Mouse (Mus musculus): ENCODE measurements around the gene Abcc12.

Gene Abcc12

GRCm38 (mm10) chr8:86578693-86579092 lies 1.8 kb downstream of the Abcc12 start:
- no peak for DNase-seq (ENCODE audit: low read depth in 2 of 2, low spot score in 2 of 2)

DNA sequence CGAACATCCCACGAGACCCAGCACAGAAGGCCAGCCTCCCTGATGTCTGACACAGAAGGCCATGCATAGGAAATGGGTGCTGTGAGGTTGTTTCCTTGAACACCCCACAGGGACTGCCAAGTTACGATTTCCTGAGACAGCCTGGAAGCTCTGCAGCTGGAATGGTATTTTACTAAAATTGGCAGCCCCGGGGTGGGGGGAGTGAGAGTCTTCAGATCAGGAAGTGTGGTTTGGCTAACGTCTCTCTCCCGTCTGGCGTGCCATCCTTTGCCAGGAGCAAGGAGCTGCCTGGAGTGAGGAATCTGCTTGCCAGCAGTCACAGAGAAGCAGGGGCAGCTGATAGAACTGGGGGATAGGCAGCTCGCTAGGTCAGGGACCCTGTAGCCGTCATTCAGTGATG lies 2.4 kb downstream of the Abcc12 start:
- DNase-seq (ENCODE audit: low read depth in 2 of 2, low spot score in 2 of 2): no peak

GRCm38 (mm10) chr8:86577547-86577946 lies 2.9 kb downstream of the Abcc12 start:
- DNase-seq (ENCODE audit: low read depth in 2 of 2, low spot score in 2 of 2): no peak

GRCm38 (mm10) chr8:86563674-86564073 lies 16.8 kb downstream of the Abcc12 start:
- DNase-seq (ENCODE audit: low read depth in 2 of 2, low spot score in 2 of 2): no peak

DNA sequence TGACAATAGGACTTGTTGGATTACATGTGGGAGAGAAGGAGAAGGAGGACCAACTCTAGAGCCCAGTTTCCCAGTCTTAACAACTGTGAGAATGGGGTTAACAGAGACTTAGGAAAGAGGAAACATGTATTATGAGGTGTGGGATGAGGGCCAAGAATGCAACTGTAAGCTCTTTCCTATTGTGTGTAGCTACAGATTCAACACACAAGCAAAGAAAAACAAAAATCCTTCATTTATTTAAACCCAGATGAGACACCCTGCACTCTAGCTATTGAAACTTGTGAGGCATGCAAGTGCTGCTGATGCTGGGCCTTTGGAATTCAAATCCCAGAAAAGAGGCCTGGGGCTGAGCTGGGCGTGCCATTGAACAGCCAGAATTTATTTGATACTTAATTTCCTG lies 18.7 kb downstream of the Abcc12 start:
- no peak for DNase-seq (ENCODE audit: low read depth in 2 of 2, low spot score in 2 of 2)

DNA sequence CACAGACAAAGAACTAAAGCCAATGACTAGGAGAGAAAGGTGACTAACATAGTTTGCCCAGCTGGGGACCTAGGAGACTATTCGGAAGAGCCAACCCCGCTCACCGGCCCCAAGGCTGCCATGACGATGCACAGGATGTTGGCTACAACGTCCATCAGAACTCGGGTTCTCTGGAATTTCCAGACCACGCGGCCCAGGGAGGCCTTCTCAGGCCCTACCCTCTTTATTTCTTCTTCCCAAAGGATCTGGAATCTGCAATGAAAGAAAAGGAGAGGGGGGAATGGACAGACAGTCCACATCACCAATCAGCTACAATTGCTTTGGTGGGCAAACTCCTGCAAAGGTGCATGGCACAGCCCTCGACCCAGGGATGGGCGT lies 19.8 kb downstream of the Abcc12 start:
- no peak for DNase-seq (ENCODE audit: low read depth in 2 of 2, low spot score in 2 of 2)

GRCm38 (mm10) chr8:86559947-86560687 lies 20.4 kb downstream of the Abcc12 start:
- DNase-seq (ENCODE audit: low read depth in 2 of 2, low spot score in 2 of 2): no peak

DNA sequence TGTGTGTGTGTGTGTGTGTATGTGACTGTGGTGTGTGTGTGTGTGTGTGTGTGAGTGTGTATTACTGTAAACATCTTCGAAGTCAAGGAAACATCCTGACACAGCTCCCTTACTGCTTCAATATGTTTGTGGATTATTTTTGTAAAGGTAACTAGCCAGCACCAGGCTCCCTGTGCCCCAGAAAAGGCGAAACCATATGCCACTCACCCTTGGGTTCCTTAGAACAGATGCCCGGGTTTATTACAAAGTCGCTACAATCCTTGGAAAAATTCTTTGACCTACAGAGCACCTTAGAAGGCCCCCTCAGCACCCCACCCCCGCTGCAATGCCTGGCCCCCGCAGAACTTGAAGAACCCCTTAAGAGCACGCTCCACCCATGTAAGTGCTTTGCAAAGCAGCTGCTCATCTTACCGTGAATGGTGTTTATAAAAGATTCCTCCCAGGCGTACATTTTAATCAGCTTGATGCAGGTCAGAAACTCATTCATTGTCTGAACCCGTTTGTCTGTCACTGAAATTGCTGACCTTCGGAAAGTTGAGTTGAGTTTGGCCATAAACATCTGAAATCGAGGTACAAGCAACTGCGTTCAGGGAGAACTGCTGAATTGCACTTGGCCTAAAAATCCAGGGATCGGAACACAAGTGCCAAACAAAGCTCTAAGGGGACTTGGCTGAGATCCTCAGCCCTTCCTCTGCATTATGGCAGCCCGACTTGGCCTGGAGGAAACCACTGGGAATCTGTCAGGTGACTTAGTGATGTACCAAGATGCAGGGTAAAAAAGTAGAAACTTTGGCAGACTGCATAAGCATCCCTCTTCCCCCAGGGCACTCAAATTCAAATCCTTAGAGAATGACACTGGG lies 23.1 kb downstream of the Abcc12 start:
- no peak for DNase-seq (ENCODE audit: low read depth in 2 of 2, low spot score in 2 of 2)

DNA sequence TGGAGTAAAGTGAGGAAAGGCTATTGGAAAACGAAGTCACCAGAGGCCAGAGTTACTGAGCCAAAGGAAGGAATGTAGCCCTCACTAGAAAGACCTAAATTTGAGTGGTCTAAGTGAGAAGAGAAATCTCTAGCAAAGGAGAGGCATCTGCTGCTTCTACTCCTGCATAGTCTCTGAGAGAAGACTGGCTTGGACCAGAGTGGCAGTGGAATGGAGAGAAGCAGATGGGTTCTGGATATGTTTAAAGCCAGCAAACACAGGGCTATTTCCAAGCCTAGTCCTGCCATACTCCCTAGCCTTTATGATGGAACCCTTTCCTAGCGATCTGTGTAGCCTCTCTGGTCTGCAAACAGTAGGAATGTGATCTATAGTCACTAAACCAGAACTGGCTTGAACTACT lies 24.9 kb downstream of the Abcc12 start:
- DNase-seq (ENCODE audit: low read depth in 2 of 2, low spot score in 2 of 2): no peak

DNA sequence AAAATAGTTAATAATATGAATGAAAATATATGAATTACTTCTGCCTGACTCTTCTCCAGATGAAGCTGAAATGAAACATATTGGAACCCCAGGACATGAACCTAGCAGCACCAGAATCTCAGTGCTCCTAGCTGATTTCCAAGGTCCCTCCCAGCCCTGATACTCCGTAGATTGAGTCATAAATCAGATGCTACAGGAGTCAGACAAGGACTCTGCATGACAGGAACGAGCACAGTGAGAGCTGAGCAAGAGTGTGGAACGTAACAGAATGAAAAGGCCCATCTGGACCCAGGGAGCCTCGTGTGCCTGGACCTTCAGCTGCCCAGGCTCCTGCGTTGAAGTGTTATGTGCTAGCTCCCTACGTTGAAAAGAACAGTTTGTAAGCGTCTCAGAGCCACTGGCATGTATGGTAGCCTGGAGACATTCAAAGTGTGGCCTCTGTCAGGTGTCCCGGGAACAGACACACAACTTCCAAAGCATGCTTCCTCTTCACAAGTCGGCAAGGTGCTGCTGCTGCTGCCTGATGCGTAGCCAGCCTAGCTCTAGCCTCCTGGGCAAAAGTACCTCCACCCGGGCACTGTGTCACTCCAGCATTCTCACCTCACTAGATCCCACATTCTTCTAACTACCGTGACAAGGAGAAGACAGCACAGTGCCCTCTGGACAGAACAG lies 26.1 kb downstream of the Abcc12 start:
- DNase-seq (ENCODE audit: low read depth in 2 of 2, low spot score in 2 of 2): no peak

DNA sequence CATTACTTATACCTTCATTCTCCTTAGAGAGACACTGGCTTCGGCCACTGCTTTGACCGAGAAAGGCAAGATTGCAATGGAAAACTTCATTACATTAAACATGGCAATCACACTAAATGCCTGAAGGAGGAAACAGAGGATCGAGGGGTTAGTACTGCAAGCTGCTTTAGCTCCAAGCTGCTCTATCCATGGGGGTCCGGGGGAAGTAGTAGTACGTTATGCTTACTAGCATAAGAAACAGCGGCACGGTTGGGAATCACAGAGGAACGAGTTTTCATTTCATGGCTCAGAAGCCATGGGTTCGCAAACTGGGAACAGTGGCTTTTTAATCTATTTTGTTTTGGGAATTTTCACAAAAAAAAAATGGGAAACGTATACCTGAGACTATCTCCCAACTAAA lies 30.0 kb downstream of the Abcc12 start:
- DNase-seq (ENCODE audit: low read depth in 2 of 2, low spot score in 2 of 2): no peak

DNA sequence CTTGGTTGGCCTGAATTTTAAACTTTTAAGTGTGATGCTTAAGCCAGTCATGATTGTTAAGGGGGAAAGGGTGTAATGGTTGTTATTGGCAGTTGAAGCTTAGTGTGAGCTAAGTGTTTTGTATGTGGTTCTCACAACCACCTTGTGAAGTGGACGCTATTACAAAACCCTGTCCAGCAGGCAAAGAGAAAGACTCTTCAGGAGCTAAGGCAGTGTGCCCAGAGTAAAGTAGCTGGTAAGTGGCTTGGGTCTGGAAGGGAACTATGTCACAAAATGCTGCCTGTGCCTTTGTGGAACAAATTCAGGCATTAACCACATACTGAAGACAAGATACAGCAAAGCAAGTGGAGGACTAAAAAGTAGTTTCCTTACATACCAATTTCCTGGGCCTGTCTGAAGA lies 34.5 kb downstream of the Abcc12 start:
- DNase-seq (ENCODE audit: low read depth in 2 of 2, low spot score in 2 of 2): no peak

- DNase-seq (ENCODE audit: low read depth in 2 of 2, low spot score in 2 of 2): no peak
Measured at GRCm38 (mm10) chr8:86540906-86541305, 39.6 kb downstream of the Abcc12 start.

GRCm38 (mm10) chr8:86540376-86540775 lies 40.1 kb downstream of the Abcc12 start:
- DNase-seq (ENCODE audit: low read depth in 2 of 2, low spot score in 2 of 2): no peak

DNA sequence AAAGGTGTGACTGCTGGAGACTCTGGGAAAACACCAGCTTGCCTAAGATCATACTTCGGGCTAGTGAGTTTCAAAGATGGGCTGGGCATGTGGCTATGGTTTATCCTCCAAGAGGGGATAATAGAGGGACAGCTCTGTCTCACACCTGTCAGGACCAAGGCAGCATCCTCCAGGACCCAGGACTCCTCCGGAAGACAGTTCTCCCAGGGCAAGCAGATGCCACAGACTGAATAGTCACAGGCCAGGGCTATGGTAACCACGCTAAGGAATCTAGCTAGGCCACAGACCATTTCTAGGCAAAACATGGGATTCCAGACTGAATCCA lies 43.9 kb downstream of the Abcc12 start:
- DNase-seq (ENCODE audit: low read depth in 2 of 2, low spot score in 2 of 2): no peak

- DNase-seq (ENCODE audit: low read depth in 2 of 2, low spot score in 2 of 2): no peak
Measured at GRCm38 (mm10) chr8:86535791-86536662, 44.5 kb downstream of the Abcc12 start.

GRCm38 (mm10) chr8:86535068-86535560 lies 45.4 kb downstream of the Abcc12 start:
- no peak for DNase-seq (ENCODE audit: low read depth in 2 of 2, low spot score in 2 of 2)

DNA sequence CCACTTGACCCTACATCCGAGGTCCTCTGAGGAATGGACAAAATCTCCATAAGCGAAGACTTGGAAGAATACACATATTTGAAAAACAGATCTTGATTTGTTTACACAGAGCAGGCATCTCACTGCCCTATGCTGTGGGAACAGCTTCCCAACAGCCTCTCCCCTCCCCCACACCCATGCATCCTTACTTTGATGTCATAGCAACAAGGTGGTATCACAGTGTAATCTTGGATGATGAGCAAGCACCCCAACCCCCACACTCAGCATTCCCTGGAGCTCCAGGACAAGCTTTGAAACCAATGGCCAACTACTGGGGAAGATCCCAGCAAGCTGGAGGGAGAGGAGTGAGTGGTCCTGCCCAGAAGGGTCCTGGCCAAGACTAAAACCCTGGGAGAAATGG lies 50.8 kb downstream of the Abcc12 start:
- DNase-seq (ENCODE audit: low read depth in 2 of 2, low spot score in 2 of 2): no peak

- no peak for DNase-seq (ENCODE audit: low read depth in 2 of 2, low spot score in 2 of 2)
Measured at GRCm38 (mm10) chr8:86527336-86528029, 53.0 kb downstream of the Abcc12 start.

DNA sequence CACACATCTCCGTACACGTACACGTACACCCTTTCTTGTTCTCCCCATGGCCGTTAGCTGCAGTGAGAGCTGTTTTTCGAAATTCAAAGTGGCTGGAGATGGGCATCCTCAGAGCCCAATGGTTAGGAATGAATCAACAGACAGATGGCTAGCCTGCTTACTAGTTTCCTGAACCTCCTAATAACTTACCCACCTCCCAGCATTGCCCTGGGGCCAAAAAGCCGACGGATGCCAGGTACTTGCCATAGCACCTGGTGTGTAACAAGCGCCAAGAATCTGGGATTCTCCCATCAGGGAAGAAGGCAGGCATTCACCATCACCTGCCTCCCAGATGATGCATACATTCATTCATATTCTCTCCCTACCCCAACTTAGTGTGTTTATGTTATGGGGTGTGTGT lies 53.7 kb downstream of the Abcc12 start:
- DNase-seq (ENCODE audit: low read depth in 2 of 2, low spot score in 2 of 2): no peak
